Mouse (Mus musculus) common myeloid progenitor, adult 5-6 weeks (primary cell): ENCODE results near the gene Col4a2. TPM values are rescaled to one million over a fixed set of nuclear protein-coding genes. Genes with fewer than 3 reads are reported as not detected.
"Not testable (repeated sequence)": the region's sequence is repeated elsewhere in the genome, so short reads cannot be mapped to it uniquely, and the experiment has no call there.

ENCODE experiments used
- ATAC-seq: replicated peaks from 2 replicates; pipeline ENCODE4 v1.8.0; 2016; ENCODE audit warnings: low read depth, mild to moderate bottlenecking, moderate TSS enrichment, inconsistent platforms; ENCODE audit not compliant: poor library complexity, severe bottlenecking
- total RNA-seq: library from RNA; stranded (forward); fragments of 200-1000, 187-1606 nt; gene quantifications from 2 replicates; pipeline ENCODE4 v1.2.3, GENCODE M21; 2017

Col4a2 gene
- total RNA-seq, 1 experiment from 2014 or later: 2.3 TPM

DNA sequence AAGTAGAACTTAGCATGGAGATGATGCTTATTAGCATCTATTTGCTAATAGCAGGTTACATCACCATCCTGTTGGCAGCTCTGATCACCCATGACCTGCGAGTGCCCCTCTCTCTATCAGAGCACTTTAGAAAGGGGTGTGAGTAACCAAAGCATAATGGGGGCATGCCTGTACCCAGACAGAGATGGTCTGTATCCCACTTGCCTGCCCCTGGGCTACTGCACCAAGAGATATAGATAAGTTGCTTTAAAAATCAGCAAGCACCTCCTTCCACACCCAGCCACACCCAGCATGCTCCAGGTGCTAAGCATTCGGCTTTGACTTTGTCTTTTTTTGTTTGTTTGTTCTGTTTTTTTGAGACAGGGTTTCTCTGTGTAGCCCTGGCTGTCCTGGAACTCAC is 163.3 kb downstream of the Col4a2 start:
- no peak for ATAC-seq

DNA sequence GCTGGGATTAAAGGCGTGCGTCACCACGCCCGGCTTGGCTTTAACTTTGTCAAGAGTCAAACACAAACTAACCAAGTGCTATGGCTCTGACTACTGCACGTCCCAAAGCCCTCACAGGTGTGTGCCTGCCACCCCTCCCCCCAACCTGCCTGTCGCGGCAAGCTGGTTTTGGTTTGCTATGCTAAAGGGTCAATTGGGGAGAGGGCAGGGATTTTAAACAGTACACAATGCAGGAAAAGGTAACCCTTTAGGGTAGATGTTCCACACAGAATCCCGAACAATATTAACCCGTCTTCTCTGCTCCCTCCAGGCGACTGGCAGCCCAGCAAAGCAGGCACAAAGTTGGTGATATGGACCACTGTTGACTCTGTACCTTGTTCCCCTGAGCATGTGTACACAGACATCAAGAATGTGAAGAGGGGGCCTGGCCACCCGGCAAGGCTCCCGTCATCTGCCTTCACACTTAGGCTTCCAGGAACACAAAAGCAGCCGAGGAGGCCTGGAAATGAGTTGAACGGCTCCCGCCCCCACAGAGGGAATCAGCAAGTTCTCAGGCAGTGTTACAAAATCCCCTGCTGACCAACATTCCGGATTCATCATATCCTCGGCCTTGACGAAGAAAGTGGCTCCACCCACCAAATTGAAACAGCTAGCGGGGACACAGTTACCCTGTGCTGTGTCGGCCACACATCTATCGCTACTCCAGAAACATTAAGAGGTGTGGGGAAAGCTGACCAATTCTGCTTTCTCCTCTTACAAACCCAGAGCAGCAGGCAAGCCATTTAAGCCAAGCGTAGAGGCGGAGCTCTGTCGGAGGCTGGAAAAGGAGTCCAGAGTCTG is 164.0 kb downstream of the Col4a2 start:
- ATAC-seq: peak; percentile 65

DNA sequence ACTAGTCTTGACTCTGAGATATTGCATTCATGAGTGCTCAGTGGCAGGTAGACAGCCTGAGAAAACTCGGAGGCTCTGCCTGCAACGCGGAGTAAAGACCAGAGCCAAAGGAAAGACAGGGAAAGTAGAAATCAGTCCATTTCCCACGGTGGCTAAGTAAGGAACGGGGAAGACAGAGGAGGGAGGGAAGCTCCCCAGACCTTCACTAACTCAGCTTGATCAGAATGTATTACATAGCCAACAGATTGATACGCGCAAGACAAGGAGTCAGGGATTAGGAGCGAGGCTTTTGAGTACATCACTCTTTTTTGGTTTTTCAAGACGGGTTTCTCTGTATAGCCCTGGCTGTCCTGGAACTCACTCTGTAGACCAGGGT is 164.6 kb downstream of the Col4a2 start:
- ATAC-seq: peak; percentile 5; the same call in 1 of the 2 replicates

DNA sequence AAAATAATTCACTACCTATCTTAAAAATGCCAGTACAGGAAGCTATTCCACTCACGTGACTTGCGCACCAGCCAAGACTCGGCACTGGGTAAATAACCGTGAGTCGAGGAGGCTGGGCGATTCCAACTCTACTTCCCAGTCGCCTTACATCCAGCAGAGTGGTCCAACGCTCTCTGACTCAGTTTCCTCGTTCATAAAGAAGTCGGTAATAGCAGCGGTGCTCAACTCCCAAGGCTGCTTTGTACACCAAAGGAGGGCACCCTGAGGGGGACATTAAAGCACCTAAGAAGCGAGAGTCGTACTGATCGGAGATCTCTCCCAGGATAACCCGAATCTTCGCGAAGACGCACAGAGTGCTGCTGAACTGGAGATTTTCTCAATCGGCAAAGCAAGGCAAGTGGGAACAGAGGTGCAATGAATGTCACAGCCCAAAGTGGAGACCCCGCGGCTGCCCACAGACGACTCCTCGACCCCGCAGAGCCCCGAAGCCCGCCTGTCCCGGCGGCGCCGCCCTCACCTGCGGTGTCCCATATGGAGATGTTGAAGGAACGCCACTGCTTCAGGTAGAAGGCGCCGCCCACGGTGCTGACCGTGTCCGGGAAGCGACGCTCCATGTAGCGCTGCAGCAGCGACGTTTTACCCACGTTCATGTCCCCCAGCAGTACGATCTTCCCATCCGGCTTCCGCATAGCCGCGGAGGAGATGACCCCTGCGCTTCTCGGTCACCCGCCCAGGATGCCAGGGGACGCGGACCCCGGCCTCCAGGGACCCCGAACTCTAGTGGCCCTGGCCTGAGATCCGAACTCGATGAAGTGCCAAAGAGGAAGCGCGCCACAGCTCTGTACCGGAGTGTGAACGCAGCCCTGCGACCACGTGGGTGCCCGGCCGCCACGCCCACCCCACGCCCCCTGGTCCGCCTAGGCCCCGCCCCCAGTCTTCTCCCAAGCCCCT is 165.5 kb downstream of the Col4a2 start, which contains the start of gene Rab20:
Rab20 (minus strand) TSS at position 900 of the 951 bp plus-strand sequence.
- ATAC-seq: peak; percentile 61

DNA sequence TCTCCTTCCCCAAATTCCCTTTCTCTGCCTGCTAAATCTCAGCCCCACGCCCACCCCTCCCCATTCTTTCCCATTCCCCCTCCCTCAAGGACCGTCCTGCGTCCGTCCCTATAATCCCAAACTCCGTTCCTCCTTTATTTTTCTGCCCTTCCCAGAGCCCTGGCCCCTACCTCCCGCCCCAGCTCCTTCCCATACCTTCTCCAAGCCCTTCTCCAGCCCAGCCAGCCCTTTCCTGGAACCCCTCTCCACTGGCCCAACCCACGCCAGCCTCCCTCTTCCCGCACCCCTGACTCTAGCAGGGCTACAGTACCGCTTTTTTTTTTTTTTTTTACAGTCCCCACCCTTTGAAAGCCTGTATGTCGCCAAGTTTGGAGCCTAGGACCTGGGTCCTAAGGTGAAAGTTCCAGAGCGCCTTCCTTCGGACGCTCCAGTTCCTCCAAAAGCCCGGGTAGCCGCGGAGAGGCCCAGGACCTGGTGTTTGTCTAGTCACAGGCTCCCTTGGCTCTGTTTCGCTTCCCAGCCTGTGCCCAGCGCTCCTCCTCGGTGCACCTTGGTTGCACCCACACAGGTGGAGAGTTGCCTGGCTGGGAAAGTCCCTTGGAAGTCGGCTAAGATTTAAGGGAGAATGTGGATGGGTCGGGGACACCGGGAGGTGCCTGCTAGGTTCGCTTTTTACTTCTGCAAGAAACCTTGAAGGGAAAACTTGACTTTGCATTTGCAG is 166.4 kb downstream of the Col4a2 start:
- no peak for ATAC-seq

DNA sequence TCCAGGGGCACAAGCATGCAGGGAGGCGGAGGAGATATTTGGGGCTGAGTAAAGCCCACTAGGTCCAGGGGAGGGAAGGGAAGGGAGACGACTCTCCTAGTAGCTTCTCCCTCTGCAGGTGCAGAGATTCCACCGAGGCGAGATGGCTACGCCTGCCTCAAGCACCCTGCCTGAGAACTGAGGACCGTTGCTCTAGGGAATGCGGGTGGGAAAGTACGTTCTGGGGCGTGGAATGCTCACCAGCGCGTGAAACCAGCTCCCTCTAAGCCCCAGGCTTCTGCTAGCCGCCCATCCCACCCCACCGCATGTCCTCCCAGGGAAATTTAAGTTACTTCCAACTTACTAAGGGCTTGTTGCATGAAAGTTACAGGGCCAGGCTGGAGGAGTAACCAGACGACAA is 167.0 kb downstream of the Col4a2 start:
- ATAC-seq: no peak

DNA sequence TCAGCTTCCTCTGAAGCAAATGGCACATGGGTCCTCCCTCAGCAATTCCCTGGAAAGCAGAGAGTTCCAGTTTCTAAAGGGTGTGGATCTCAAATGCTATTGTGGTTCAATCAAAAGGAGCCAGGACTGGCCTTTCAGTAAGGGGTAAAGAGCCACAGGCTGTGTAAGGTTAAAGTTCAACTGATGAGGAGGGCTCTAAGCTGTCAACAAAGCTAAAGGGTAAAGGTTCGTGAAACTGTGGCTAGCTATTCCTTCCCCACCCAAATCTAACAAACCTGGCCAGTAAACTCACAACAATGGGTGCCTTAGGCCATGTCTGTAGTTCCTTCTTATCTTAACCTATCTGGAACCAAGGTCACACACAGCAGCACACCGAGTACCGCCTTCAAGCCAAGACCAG is 169.3 kb downstream of the Col4a2 start:
- no peak for ATAC-seq

DNA sequence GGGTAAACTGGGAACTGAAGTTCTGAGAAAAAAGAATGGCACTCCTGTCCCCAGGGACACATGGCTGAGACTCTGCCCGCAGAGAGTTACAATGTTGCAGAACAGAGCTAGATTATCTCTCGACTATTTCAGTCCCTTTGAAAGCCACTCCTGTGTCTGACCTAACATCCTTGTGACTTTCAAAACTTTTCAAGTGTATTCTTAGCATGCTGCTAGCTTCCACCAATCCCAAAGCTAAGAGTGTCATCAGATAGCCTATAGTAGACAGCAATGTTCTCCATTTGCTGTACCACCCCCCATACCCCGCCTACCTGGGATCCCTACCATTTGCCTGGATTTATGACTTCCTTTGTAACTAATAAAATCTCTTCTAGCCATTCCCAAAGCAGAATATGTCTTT is 169.9 kb downstream of the Col4a2 start:
- no peak for ATAC-seq

DNA sequence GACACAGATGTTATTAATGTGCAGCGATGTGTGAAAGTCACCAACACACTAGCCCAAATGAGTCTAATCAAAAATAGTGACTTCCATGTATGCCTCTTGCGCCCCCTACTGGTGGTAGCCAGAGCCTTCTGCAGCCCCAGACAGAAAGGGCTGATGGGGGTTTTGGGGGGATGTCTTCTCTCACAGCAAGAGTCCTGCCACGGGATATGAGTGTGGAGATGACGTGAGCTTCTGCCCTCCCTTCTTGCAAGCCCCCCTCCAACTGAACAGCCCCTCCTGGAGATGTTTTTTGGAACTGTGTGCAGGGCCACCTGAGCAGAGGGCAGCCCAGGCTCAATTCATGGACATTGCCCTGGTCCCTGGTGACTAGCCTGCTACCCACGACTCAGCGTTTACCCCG is 173.5 kb downstream of the Col4a2 start:
- ATAC-seq: peak; percentile 71; the same call in 1 of the 2 replicates

DNA sequence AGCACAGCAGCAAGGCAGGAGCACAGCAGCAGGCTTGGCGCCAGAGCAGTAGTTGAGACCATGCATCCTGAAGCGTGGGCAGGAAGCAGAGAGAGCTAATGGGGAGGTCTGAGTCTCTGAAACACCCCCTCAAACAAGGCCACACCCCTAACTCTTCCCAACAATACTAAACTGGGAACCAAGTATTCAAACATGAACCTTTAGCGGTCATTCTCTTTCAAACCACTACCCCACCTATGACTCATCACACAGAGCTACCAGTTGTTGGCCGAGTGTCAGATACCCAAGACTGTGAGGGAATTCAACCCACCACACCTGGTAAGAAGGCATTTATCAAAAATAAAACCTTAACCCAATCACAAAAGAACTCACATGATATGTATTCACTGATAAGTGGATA is 174.6 kb downstream of the Col4a2 start:
- ATAC-seq: no peak

DNA sequence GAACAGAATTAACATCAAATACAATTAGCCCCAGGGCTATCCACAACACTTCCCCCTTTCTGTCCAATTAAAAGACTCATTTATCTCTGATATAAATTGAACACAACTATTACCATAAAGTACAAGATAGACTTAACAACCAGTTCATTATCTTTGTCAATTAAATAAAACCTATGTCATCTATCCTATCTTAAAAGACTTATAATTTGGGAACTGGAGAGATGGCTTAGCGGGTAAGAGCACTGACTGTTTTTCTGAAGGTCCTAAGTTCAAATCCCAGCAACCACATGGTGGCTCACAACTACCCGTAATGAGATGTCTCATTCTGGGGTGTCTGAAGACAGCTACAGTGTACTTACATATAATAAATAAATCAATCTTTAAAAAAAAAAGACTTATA is 179.7 kb downstream of the Col4a2 start:
- ATAC-seq: not testable (repeated sequence)

DNA sequence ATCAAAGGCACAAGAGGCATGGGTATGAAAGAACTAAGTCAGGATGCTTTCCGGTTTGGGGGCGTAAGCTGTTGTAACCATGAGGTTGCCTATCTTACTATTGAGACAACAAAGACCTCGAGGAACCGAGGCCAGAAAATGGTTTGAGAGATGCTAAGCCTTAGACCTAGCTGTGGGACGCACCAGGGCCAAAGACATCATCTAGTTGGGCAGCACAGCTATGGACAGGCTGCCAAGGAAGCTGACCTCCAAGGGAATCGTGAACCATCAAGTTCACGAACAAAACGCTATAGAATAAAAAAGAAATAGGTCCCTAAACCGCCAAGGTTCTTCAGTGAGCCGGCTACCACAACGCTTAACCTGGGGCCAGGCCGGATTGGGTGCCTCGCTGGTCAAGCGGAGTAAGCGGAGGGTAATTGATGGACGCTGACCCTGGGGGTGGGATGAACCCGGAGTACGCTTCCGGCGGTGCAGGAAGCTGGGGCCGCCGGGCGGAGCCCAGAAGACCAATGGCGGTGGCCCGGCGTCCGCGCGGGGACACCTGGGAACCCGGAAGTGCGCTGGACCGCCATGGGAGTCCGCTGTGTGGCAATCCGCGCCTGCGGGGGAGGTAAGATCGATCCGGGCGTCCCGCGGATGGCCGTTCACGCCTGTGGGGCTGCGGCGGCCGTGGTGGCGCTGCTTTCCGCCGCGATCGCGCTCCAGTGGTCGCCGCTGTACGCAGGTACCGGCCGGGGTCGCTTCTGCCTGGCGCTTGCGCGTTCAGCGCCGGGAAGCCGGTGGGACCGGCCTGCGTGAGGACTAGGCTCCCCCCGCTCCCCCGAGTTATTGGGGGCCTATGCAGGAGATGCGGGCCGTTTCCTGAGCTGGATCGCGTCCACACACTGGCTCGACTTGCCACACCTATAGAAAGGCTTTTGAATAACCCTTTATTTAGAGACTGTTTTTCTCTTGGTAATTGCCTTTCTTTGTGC is 184.7 kb downstream of the Col4a2 start, which contains the start of gene Naxd:
Naxd (plus strand) TSS at position 490 of the 974 bp plus-strand sequence.
- peak; percentile 98 for ATAC-seq

DNA sequence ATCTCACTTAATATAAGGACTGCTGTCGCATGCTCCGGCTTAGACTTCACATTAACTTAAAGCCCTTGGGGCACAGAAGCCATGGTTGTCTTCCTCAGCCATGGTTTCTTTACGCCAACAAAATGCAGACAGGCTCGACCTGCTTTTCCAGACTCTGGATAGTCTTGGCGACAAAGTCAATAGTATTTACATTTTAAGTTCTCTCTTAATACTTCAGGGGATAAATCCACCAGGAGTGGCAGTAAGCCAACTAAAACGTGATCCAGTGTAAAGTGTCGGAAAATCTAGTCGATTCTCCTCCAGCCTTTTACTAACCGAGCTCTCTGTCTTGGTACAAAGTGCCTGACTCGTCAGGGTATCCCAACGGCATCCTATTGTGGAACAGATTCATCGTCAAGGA is 185.7 kb downstream of the Col4a2 start:
- ATAC-seq: no peak

Other genes with a start within 250 kb of the Col4a2 start
- 2.4 and 3.6 TPM in 2 replicates for gene Col4a1, start within 50 bp of the Col4a2 start, total RNA-seq
- gene Rab20, start 165.9 kb downstream of the Col4a2 start, total RNA-seq: 1.7 TPM in 1 of 2 replicates, not detected in the other
- gene Naxd, start 184.7 kb downstream of the Col4a2 start, total RNA-seq: 34.9 and 50.2 TPM in 2 replicates
- 40.0 and 41.7 TPM in 2 replicates for gene Cars2, start 238.0 kb downstream of the Col4a2 start, total RNA-seq
- gene Ing1, start 242.8 kb downstream of the Col4a2 start, total RNA-seq: 53.5 and 69.9 TPM in 2 replicates